Mouse (Mus musculus) heart, adult 2 months (tissue): ENCODE data around the gene Pdk2.

Experiments used
- CTCF ChIP-seq: fragments of 200-600 bp; IDR thresholded peaks from 2 replicates; pipeline ENCODE4 v1.8.1; 2022; ENCODE audit warnings: antibody characterized with exemption, mild to moderate bottlenecking, moderate library complexity
- EP300 ChIP-seq: fragments of 200-500 bp; IDR thresholded peaks from 2 replicates; pipeline ENCODE4 v1.6.1; 2011; ENCODE audit warnings: low read depth, low read length, control low read depth; ENCODE audit not compliant: insufficient read depth
- POLR2A ChIP-seq: fragments of 200-500 bp; IDR thresholded peaks from 2 replicates; pipeline ENCODE4 v1.6.1; 2011; ENCODE audit warnings: mild to moderate bottlenecking, low read depth, low read length, control low read depth; ENCODE audit not compliant: insufficient read depth

- TF ChIP-seq CTCF (no peak), POLR2A (no peak), EP300 (no peak)
These were observed 6.3 kb downstream of the Pdk2 start for GRCm38 (mm10) chr11:95034902-95035301.
